Mouse (Mus musculus): ENCODE measurements around the gene Ankar.

- TF ChIP-seq CTCF (IDR thresholded peaks at IDR 0.05; ENCODE audit: low read depth, low read length) (no peak), POLR2AphosphoS5 (IDR thresholded peaks at IDR 0.05; ENCODE audit: insufficient replicate concordance, low read depth, low read length) (no peak), TAL1 (conservative IDR thresholded peaks at IDR 0.05; ENCODE audit: low read depth, low read length) (no peak)
Observed at GRCm38 (mm10) chr1:72744816-72745506, 44.6 kb upstream of the Ankar start.

Data from G1E (cell line).